Mouse (Mus musculus): Measurements from ENCODE around the gene Cactin. TPM values are rescaled to one million over a fixed set of nuclear protein-coding genes. Genes with fewer than 3 reads are reported as not detected.

Gene Cactin
- 0.16 TPM for polyA plus RNA-seq (2014; fragmentation: Illumina TruSeq; extraction: RNeasy Lipid Tissue Mini Kit (QIAGEN cat#74804); ENCODE audit: low read depth, low replicate concordance)

DNA sequence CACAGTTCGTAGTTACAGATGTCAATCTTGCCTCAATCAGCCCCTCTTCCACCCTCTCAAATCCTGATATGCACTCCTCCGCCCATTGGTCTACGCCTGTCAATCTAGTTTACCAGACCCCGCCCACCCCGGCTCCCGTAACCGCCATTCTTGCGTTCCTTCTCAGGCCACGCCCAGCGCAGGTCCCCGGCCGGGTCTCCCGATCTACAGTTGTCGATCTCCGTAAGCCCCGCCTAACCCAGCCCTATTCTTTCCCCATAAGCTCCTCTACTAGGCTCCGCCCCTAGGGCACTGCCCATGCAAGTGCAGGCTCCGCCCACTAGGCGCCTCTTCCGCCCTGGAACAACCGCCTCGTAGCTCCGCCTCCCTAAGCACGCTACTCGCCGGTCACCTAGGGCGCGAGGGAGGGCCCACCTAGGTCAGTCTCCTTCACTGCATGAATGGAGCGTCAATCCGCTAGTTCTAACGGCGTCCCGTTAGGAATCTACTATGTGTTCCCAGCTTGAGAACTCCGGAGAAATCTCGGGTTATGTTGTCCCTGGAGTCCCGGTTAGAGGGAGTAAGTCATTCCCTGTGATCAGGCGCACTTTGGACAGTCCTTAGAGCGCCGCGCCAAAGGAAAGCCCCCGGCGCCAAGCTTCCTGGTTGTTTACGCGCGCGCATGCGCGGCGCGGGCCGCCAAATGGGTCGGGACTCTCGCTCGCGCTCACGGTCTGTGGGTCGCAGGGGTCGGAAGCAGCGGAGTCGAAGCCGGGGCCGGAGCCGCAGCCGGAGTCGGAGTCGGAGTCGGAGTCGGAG lies at the start of gene Cactin:
Gene Cactin, plus strand, starts transcription at position 554 of the 798 bp plus-strand sequence.

DNA sequence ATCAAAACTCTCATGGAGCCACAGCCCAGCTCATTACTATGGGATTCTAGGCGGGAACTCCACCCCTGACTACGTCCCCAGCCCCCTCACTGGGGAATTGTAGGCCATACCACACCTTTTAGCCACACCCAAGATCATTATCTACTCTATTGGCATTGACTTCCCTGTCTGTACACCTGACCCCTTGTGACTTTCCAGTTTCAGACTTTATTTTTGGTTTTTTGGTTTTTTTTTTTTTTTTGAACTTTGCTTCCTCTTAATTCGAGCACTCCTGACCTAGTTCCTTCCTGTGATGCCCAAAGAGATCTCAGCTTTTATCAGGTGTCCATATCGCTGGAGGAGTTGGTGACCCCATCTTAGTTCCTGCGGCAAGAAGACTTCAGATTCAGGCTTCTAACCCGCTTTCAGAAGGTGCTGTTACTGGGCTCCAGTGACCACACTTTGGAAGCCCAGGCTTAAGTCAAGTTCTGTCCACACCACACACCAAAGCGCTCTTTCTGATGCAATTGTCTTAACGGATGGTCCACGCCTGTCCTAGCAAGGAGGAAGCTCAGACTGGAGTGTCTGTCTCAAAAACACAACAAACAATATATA lies 29.3 kb upstream of the Cactin start, which contains the start of gene Tjp3:
Gene Tjp3, minus strand, starts transcription at position 71 of the 594 bp plus-strand sequence.

DNA sequence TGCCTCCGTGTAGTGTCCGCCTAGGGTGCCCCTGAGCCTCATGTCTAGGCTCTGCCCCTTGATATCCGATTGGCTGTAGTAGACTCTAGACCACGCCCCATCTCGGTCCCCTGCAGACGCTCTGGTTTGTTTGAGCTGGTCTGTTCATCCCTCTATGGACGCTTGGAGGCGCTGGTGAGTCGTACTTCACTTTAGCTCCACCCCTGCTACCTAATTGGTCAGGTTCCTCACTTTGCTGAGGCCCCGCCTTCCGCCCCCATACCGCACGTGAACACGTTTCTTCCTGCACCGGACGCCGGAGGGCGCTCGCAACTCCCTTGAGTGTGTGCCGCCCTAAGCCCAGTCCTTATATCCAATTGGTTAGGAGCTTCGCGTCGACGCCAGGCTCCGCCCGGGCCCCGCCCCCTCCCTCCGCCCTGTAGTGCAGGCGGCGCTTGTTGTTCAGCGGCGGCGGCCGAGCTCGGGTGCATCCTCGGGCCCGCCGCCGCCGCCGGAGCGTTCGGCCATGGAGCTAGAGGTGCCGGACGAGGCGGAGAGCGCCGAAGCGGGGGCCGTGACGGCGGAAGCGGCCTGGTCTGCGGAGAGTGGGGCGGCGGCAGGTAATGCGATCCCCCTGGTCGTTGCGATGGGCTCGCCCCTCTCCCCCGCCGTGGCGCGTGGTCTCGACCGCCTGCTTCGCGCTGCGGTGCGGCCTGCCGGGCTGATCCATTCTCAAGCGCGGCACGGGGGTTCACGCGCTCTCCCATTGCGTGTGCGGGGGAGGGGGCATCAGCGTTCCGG lies 28.2 kb upstream of the Cactin start, which contains the start of gene Pip5k1c:
Gene Pip5k1c, plus strand, starts transcription at position 410 of the 780 bp plus-strand sequence.

DNA sequence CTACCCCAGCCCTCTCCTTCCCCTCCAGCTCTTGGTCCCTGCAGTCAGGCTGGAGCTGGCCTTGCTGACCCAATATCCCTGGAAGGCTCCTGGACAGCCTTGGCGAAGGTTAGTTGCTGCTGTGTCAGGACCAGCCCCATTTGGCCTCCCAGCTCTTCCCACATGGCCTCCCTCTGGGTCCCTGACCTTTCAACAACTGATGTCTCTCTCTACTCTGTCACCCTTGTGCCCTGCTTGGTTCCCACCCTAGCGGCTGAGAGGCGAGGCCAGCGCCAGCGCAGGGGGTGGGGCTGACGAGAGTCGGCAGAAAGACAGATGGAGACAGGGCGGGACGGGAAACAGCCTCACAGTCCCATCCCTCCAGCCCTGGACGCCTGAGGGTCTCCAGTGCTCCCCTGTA lies 7.5 kb downstream of the Cactin start, which contains the start of gene Tbxa2r:
Gene Tbxa2r, plus strand, starts transcription at position 346 of the 400 bp plus-strand sequence.

DNA sequence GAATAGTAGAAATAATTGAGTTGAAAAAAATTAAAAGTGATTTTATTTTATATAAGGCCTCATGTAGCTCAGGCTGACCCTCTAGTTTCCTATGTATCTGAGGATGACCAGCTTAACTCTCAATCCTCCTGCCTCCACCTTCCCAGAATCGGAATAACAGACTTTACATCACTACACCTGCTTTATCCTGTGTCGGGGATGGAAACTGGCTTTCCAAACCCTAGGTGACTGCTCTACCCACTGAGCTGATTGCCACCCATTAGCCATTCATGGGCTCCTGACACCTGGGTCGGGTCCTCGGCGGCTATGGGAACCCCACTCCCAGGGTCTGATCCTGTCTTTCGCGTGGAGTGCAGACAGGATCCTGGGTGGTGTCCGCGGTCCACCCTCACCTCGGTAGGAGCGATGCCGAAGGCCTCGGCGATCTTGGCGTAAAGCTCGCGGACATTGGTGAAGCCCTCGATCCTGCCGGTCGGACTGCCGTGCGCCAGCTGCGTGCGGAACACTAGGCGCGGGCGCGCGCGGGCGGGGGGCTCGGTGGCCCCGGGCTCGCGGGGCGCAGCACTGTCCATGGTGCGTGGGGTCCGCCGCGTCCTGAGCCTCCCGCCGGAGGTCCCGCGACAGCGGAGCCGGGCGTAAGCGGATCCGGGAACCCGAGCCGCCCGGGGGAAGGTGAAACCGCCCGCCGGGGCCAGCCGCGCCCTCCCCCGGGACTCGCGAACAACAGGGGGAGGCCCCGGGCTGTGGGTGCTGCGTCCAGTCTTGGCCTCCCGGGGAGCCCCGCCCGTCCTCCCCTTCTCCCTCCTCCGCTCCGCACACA lies 22.0 kb downstream of the Cactin start, which contains the start of gene Gipc3:
Gene Gipc3, minus strand, starts transcription at position 581 of the 820 bp plus-strand sequence.

DNA sequence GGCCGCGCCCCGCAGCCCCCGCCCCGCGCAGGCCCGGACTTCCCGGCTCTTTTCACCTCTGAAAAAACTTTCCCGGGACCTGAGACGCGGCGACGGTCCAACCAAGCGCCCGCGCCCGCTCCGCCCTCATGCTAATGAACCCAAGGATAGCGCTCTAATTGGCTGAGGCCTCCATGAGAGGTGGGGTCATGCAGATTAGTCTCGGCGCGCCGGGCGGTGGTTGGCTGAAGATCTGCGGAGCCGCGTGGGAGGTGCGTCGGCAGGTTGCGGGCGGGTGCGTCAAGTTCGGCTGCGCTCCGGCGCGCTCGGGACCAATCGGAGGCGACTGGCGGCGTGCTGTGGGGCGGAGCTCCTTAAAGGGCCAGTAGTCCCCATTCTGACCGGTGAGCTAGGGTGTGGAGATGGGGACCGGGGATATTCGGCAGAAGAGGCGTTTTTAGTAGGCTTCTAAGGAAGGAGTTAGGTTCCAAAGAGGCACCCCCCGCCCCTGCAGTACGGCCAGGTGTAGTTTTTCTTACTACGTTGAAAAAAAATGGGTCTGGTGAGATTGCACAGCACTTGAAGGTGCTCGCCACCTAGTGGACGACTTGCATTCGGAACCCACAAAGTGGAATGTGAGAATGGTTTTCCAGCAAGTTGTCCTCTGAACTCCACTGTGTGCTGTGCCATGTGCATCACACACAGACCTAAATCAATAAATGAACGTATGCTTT lies 29.6 kb downstream of the Cactin start, which contains the start of gene Hmg20b:
Gene Hmg20b, minus strand, starts transcription at position 130 of the 713 bp plus-strand sequence.

DNA sequence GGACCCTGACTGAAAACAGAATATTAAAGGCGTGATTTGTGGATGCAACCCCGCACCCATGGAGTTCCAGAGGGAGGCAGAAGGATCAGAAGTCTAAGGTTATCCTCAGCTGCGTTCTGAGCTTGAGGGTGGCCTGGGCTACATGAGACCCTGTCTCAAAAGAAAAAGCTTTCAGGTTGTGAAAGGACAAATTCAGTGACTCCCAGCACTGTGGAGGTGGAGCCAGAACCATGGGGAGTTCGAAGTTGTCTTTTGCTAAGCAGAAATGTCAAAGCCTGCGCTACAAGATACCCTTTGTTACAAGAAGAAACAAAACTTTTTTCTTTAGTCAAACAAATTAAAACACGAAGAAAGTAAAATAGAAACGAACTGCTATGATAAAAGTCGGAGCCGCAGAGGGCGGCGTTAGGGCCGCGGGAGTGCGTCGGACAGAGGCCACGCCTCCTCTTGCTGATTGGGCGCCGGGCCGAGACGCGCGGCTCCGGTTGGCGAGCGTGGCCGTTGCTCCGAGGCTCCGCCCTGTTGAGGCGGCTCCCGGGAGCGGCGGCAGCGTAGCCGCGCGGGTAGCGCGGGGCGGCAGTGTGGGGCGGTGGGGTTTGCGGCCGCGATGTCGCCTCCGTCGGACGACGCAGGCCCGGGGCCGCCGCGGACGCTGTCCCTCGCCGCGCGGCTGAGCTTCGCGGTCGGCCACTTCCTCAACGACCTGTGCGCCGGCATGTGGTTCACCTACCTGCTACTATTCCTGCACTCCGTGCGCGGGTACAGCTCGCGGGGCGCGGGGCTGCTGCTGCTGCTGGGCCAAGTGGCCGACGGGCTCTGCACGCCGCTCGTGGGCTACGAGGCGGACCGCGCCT lies 36.3 kb downstream of the Cactin start, which contains the start of gene Mfsd12:
Gene Mfsd12, plus strand, starts transcription at position 501 of the 854 bp plus-strand sequence.

DNA sequence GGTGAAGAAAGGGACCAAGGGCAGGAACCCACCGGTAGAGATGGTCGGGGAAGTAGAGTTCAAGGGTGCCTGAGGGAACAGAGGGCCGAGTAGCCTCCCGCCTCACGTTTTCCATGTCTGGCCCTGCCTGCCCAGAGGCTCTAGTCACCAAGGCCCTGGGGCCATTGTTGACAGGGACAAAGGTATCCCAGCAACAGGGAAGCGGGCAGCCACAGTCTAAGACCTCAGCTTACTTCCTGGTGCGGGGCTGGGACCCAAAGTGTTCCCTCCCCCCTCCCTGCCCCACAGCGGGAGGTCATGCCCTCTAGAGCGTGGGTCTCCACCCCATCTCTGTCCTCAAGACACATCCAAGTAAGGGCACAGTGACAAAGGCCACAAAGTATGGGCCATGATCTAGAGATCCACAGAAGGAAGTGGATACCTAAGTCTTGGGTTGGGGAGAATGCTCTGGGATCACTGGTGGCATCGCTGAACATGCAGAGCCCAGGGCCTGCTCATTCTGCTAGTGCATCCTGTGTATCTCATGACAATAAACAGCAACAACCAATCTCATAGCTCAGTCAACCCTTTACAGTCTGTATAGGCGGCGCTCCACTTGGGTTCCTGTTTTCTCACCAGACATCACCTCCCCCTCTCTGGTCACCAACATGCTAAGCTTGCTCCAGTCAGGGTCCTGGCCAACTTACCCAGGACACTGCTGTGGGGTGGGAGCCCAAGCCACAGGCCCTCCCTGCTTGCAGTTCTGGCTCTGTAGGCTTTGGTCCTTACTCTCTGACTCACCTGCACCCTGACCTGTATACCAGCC lies 45.0 kb downstream of the Cactin start, which contains the start of gene 4930404N11Rik:
Gene 4930404N11Rik, minus strand, starts transcription at position 145 of the 805 bp plus-strand sequence.

Other genes with a start within 250 kb of the Cactin start
- gene Creb3l3, start 222.2 kb upstream of the Cactin start, polyA plus RNA-seq (2014; fragmentation: Illumina TruSeq; extraction: RNeasy Lipid Tissue Mini Kit (QIAGEN cat#74804); ENCODE audit: low read depth, low replicate concordance): not detected
- 2.1 TPM for gene Map2k2, start 215.2 kb upstream of the Cactin start, polyA plus RNA-seq (2014; fragmentation: Illumina TruSeq; extraction: RNeasy Lipid Tissue Mini Kit (QIAGEN cat#74804); ENCODE audit: low read depth, low replicate concordance)
- 8.1 TPM for gene Zbtb7a, start 185.9 kb upstream of the Cactin start, polyA plus RNA-seq (2014; fragmentation: Illumina TruSeq; extraction: RNeasy Lipid Tissue Mini Kit (QIAGEN cat#74804); ENCODE audit: low read depth, low replicate concordance)
- gene Pias4, start 153.2 kb upstream of the Cactin start, polyA plus RNA-seq (2014; fragmentation: Illumina TruSeq; extraction: RNeasy Lipid Tissue Mini Kit (QIAGEN cat#74804); ENCODE audit: low read depth, low replicate concordance): not detected
- gene Eef2, start 144.5 kb upstream of the Cactin start, polyA plus RNA-seq (2014; fragmentation: Illumina TruSeq; extraction: RNeasy Lipid Tissue Mini Kit (QIAGEN cat#74804); ENCODE audit: low read depth, low replicate concordance): 6.2 TPM
- gene Dapk3, start 138.1 kb upstream of the Cactin start, polyA plus RNA-seq (2014; fragmentation: Illumina TruSeq; extraction: RNeasy Lipid Tissue Mini Kit (QIAGEN cat#74804); ENCODE audit: low read depth, low replicate concordance): not detected
- not detected for gene 4930442H23Rik, start 137.3 kb upstream of the Cactin start, polyA plus RNA-seq (2014; fragmentation: Illumina TruSeq; extraction: RNeasy Lipid Tissue Mini Kit (QIAGEN cat#74804); ENCODE audit: low read depth, low replicate concordance)
- not detected for gene Nmrk2, start 119.1 kb upstream of the Cactin start, polyA plus RNA-seq (2014; fragmentation: Illumina TruSeq; extraction: RNeasy Lipid Tissue Mini Kit (QIAGEN cat#74804); ENCODE audit: low read depth, low replicate concordance)
- gene Atcay, start 90.3 kb upstream of the Cactin start, polyA plus RNA-seq (2014; fragmentation: Illumina TruSeq; extraction: RNeasy Lipid Tissue Mini Kit (QIAGEN cat#74804); ENCODE audit: low read depth, low replicate concordance): not detected
- gene Zfr2, start 87.9 kb upstream of the Cactin start, polyA plus RNA-seq (2014; fragmentation: Illumina TruSeq; extraction: RNeasy Lipid Tissue Mini Kit (QIAGEN cat#74804); ENCODE audit: low read depth, low replicate concordance): 0.20 TPM
- gene Matk, start 68.2 kb upstream of the Cactin start, polyA plus RNA-seq (2014; fragmentation: Illumina TruSeq; extraction: RNeasy Lipid Tissue Mini Kit (QIAGEN cat#74804); ENCODE audit: low read depth, low replicate concordance): not detected
- gene Mrpl54, start 54.2 kb upstream of the Cactin start, polyA plus RNA-seq (2014; fragmentation: Illumina TruSeq; extraction: RNeasy Lipid Tissue Mini Kit (QIAGEN cat#74804); ENCODE audit: low read depth, low replicate concordance): 1.6 TPM
- not detected for gene Apba3, start 54.1 kb upstream of the Cactin start, polyA plus RNA-seq (2014; fragmentation: Illumina TruSeq; extraction: RNeasy Lipid Tissue Mini Kit (QIAGEN cat#74804); ENCODE audit: low read depth, low replicate concordance)
- gene Tjp3, start 29.5 kb upstream of the Cactin start, polyA plus RNA-seq (2014; fragmentation: Illumina TruSeq; extraction: RNeasy Lipid Tissue Mini Kit (QIAGEN cat#74804); ENCODE audit: low read depth, low replicate concordance): 2.5 TPM
- 1.1 TPM for gene Pip5k1c, start 28.1 kb upstream of the Cactin start, polyA plus RNA-seq (2014; fragmentation: Illumina TruSeq; extraction: RNeasy Lipid Tissue Mini Kit (QIAGEN cat#74804); ENCODE audit: low read depth, low replicate concordance)
- not detected for gene Tbxa2r, start 7.6 kb downstream of the Cactin start, polyA plus RNA-seq (2014; fragmentation: Illumina TruSeq; extraction: RNeasy Lipid Tissue Mini Kit (QIAGEN cat#74804); ENCODE audit: low read depth, low replicate concordance)
- gene Gipc3, start 22.2 kb downstream of the Cactin start, polyA plus RNA-seq (2014; fragmentation: Illumina TruSeq; extraction: RNeasy Lipid Tissue Mini Kit (QIAGEN cat#74804); ENCODE audit: low read depth, low replicate concordance): not detected
- gene Hmg20b, start 29.4 kb downstream of the Cactin start, polyA plus RNA-seq (2014; fragmentation: Illumina TruSeq; extraction: RNeasy Lipid Tissue Mini Kit (QIAGEN cat#74804); ENCODE audit: low read depth, low replicate concordance): 5.1 TPM
- gene Mfsd12, start 36.4 kb downstream of the Cactin start, polyA plus RNA-seq (2014; fragmentation: Illumina TruSeq; extraction: RNeasy Lipid Tissue Mini Kit (QIAGEN cat#74804); ENCODE audit: low read depth, low replicate concordance): 0.24 TPM
- gene 4930404N11Rik, start 44.7 kb downstream of the Cactin start, polyA plus RNA-seq (2014; fragmentation: Illumina TruSeq; extraction: RNeasy Lipid Tissue Mini Kit (QIAGEN cat#74804); ENCODE audit: low read depth, low replicate concordance): not detected
- gene Fzr1, start 57.4 kb downstream of the Cactin start, polyA plus RNA-seq (2014; fragmentation: Illumina TruSeq; extraction: RNeasy Lipid Tissue Mini Kit (QIAGEN cat#74804); ENCODE audit: low read depth, low replicate concordance): not detected
- gene Dohh, start 63.3 kb downstream of the Cactin start, polyA plus RNA-seq (2014; fragmentation: Illumina TruSeq; extraction: RNeasy Lipid Tissue Mini Kit (QIAGEN cat#74804); ENCODE audit: low read depth, low replicate concordance): not detected
- not detected for gene Gm48551, start 63.4 kb downstream of the Cactin start, polyA plus RNA-seq (2014; fragmentation: Illumina TruSeq; extraction: RNeasy Lipid Tissue Mini Kit (QIAGEN cat#74804); ENCODE audit: low read depth, low replicate concordance)
- not detected for gene Gm48552, start 67.9 kb downstream of the Cactin start, polyA plus RNA-seq (2014; fragmentation: Illumina TruSeq; extraction: RNeasy Lipid Tissue Mini Kit (QIAGEN cat#74804); ENCODE audit: low read depth, low replicate concordance)
- gene Smim24, start 71.9 kb downstream of the Cactin start, polyA plus RNA-seq (2014; fragmentation: Illumina TruSeq; extraction: RNeasy Lipid Tissue Mini Kit (QIAGEN cat#74804); ENCODE audit: low read depth, low replicate concordance): 25.1 TPM
- 11.8 TPM for gene Nfic, start 134.5 kb downstream of the Cactin start, polyA plus RNA-seq (2014; fragmentation: Illumina TruSeq; extraction: RNeasy Lipid Tissue Mini Kit (QIAGEN cat#74804); ENCODE audit: low read depth, low replicate concordance)
- gene Celf5, start 161.6 kb downstream of the Cactin start, polyA plus RNA-seq (2014; fragmentation: Illumina TruSeq; extraction: RNeasy Lipid Tissue Mini Kit (QIAGEN cat#74804); ENCODE audit: low read depth, low replicate concordance): not detected
- 0.53 TPM for gene Ncln, start 175.3 kb downstream of the Cactin start, polyA plus RNA-seq (2014; fragmentation: Illumina TruSeq; extraction: RNeasy Lipid Tissue Mini Kit (QIAGEN cat#74804); ENCODE audit: low read depth, low replicate concordance)
- gene S1pr4, start 179.0 kb downstream of the Cactin start, polyA plus RNA-seq (2014; fragmentation: Illumina TruSeq; extraction: RNeasy Lipid Tissue Mini Kit (QIAGEN cat#74804); ENCODE audit: low read depth, low replicate concordance): not detected
- not detected for gene Gna15, start 203.1 kb downstream of the Cactin start, polyA plus RNA-seq (2014; fragmentation: Illumina TruSeq; extraction: RNeasy Lipid Tissue Mini Kit (QIAGEN cat#74804); ENCODE audit: low read depth, low replicate concordance)
- 2.5 TPM for gene Gna11, start 224.1 kb downstream of the Cactin start, polyA plus RNA-seq (2014; fragmentation: Illumina TruSeq; extraction: RNeasy Lipid Tissue Mini Kit (QIAGEN cat#74804); ENCODE audit: low read depth, low replicate concordance)
- gene Aes, start 238.4 kb downstream of the Cactin start, polyA plus RNA-seq (2014; fragmentation: Illumina TruSeq; extraction: RNeasy Lipid Tissue Mini Kit (QIAGEN cat#74804); ENCODE audit: low read depth, low replicate concordance): 18.4 TPM